Mouse (Mus musculus): Measurements from ENCODE around the gene Efcab3. TPM values are rescaled to one million over a fixed set of nuclear protein-coding genes. Genes with fewer than 3 reads are reported as not detected.

Gene Efcab3
- polyA plus RNA-seq, 1 experiment from 2014 or later: not detected

DNA sequence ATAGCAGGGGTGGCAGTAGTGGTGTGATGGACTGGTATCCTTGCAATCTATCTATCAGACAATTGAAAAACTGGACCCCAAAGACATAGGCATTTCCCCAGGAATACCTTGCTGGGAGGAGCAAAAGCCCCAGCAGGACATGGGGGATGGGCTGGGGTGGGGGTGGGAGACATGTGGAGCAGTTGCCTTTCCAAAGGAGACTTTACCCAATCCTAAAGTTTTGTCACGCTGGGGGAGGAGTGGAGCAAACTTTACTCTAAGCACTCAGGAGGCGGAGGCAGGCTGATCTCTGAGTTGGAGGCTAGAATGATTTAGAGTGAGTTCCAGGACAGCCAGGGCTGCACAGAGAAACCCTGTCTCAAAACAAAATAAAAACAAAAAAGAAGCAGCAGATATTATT, 98.0 kb downstream of the Efcab3 start:
- Histone ChIP-seq H3K9me3 (replicated peaks) (peaks cover 11% of the 10 kb centered on the region; the same call in 1 of the 2 replicates), H3K27ac (no peak overlapping the region), H3K4me2 (no peak overlapping the region), H3K4me1 (replicated peaks) (peaks cover 10% of the 10 kb centered on the region), H3K9ac (no peak overlapping the region), H3K36me3 (no peaks in the 10 kb centered on the region), H3K27me3 (peaks cover 17% of the 10 kb centered on the region), H3K4me3 (no peak overlapping the region)
- 84% methylated on average over 2 of the region's 2 CpGs for WGBS
- ATAC-seq (replicated peaks; ENCODE audit: insufficient number of reproducible peaks, insufficient read depth, low FRiP score, low read depth): no peak

DNA sequence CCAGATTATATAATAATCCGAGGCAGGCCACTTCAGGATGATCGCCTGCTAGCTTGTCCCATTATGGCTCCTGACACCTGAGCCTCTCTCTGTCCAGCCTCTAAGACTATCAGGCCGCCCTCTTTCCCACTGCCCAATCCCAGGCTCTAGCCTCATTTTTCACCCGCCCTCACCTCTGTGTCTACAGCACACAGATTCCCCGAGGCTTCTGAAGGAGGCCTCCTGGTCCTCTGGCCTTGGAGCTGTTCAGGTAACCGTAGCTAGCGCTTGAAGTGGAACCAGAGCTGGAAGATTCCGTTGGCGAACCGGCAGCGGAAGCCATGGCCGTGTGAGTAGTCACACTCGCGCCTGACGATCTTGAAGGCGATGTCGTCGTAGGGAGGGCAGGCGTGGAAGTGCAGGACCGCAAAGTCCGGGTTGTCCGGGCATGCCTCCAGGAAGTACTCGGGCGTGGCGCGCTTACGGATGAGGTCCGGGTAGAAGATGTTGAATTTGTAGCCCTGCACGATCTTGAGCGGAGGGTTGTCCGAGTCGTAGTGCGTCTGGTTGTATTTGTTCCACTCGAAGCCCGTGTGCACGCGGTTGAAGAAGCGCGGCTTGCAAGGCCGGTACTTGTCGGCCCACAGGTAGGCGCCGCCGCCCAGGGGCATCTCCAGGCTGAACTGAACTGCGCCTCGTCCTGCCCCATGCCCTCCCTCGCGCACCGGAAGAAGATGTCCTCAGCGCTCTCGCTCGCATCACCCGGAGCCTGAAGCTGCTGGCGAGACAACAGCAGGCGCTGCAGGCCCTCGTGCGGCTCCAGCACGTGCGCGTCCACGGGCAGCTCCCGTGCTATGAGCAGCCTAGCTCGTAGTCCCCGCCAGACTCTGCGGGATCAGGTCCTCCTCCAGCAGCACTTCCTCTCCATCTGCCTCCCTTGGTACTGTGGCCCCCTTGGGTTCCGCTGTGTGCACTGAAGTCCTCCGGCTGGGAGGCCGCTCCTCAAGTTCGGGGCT, 101.4 kb downstream of the Efcab3 start:
- 73% methylated on average over 69 of the region's 69 CpGs for WGBS
- Histone ChIP-seq H3K9me3 (replicated peaks) (peaks cover 11% of the 10 kb centered on the region; the same call in 1 of the 2 replicates), H3K4me1 (replicated peaks) (no peaks in the 10 kb centered on the region), H3K36me3 (no peaks in the 10 kb centered on the region), H3K4me3 (no peak overlapping the region), H3K4me2 (no peak overlapping the region), H3K27me3 (peaks cover 21% of the 10 kb centered on the region), H3K27ac (no peak overlapping the region), H3K9ac (no peak overlapping the region)
- no peak for ATAC-seq (replicated peaks; ENCODE audit: insufficient number of reproducible peaks, insufficient read depth, low FRiP score, low read depth)

- H3K4me1 ChIP-seq (replicated peaks): no peaks in the 10 kb centered on the region
- no peak overlapping the region for H3K9ac ChIP-seq
- H3K4me3 ChIP-seq: no peak overlapping the region
- H3K4me2 ChIP-seq: no peak overlapping the region
- peaks cover 11% of the 10 kb centered on the region; the same call in 1 of the 2 replicates for H3K9me3 ChIP-seq (replicated peaks)
- H3K36me3 ChIP-seq: no peaks in the 10 kb centered on the region
- no peak for ATAC-seq (replicated peaks; ENCODE audit: insufficient number of reproducible peaks, insufficient read depth, low FRiP score, low read depth)
- no peak overlapping the region for H3K27ac ChIP-seq
- peaks cover 21% of the 10 kb centered on the region for H3K27me3 ChIP-seq
- 88% methylated on average over 10 of the region's 10 CpGs for WGBS
Measured at GRCm38 (mm10) chr11:105166780-105167179, 103.4 kb downstream of the Efcab3 start.

Other genes with a start within 250 kb of the Efcab3 start
- gene Mettl2, start 62.8 kb downstream of the Efcab3 start, polyA plus RNA-seq (2015; fragmentation: Nextera tagmentation; extraction: Ambion mirVana): 21.8 and 25.6 TPM in 2 replicates
- gene Gm10842, start 83.3 kb downstream of the Efcab3 start, polyA plus RNA-seq (2015; fragmentation: Nextera tagmentation; extraction: Ambion mirVana): not detected in 2 replicates
- gene Tlk2, start 115.2 kb downstream of the Efcab3 start, polyA plus RNA-seq (2015; fragmentation: Nextera tagmentation; extraction: Ambion mirVana): 10.5 and 12.4 TPM in 2 replicates
- 8.0 and 11.7 TPM in 2 replicates for gene Mrc2, start 229.1 kb downstream of the Efcab3 start, polyA plus RNA-seq (2015; fragmentation: Nextera tagmentation; extraction: Ambion mirVana)

Data from heart, embryonic 15.5 days (tissue).